Mouse (Mus musculus) embryonic facial prominence, embryonic 15.5 days (tissue): ENCODE data around the gene Ugt1a10. TPM values are rescaled to one million over a fixed set of nuclear protein-coding genes. Genes with fewer than 3 reads are reported as not detected.
"Not testable (repeated sequence)": the region's sequence is repeated elsewhere in the genome, so short reads cannot be mapped to it uniquely, and the experiment has no call there.

Experiments used
- ATAC-seq: fragments of 200-750 bp; cut with Nextera tagmentation; 2 replicates; pipeline ENCODE4 v1.8.0; 2017; ENCODE audit warnings: low read depth, moderate TSS enrichment; ENCODE audit not compliant: insufficient number of reproducible peaks, low FRiP score, low TSS enrichment
- H3K27ac ChIP-seq: fragments of 300-500 bp; sonication (generic); replicated peaks from 2 replicates; pipeline ENCODE4 v1.5.1; 2015; ENCODE audit warnings: mild to moderate bottlenecking, inconsistent platforms
- H3K27me3 ChIP-seq: fragments of 300-500 bp; sonication (generic); 2 replicates; pipeline ENCODE4 v1.6.1; 2015; ENCODE audit warnings: inconsistent platforms
- H3K36me3 ChIP-seq: fragments of 300-500 bp; sonication (generic); 2 replicates; pipeline ENCODE4 v1.6.1; 2015; ENCODE audit warnings: mild to moderate bottlenecking, inconsistent platforms
- H3K4me1 ChIP-seq: fragments of 300-500 bp; sonication (generic); 2 replicates; pipeline ENCODE4 v1.6.1; 2015; ENCODE audit warnings: inconsistent platforms
- H3K4me2 ChIP-seq: fragments of 300-500 bp; sonication (generic); replicated peaks from 2 replicates; pipeline ENCODE4 v1.6.1; 2015; ENCODE audit warnings: mild to moderate bottlenecking, inconsistent platforms
- H3K4me3 ChIP-seq: fragments of 300-500 bp; sonication (generic); replicated peaks from 2 replicates; pipeline ENCODE4 v1.5.1; 2015; ENCODE audit warnings: mild to moderate bottlenecking, inconsistent platforms
- H3K9ac ChIP-seq: fragments of 300-500 bp; sonication (generic); 2 replicates; pipeline ENCODE4 v1.6.1; 2015; ENCODE audit warnings: inconsistent platforms
- H3K9me3 ChIP-seq: fragments of 300-500 bp; sonication (generic); replicated peaks from 2 replicates; pipeline ENCODE4 v1.6.1; 2016; ENCODE audit warnings: inconsistent platforms
- WGBS: fragments of 180-500 bp; shearing (Covaris S2); methylation state at CpG from one replicate; pipeline ENCODE4 v1.1.7; 2015; 5-methylcytosine and 5-hydroxymethylcytosine counted together
- polyA plus RNA-seq: library from polyadenylated mRNA; unstranded; fragments of >200 nt; fragmentation: Nextera tagmentation; extraction: Ambion mirVana; gene quantifications from 2 replicates; pipeline ENCODE4 v1.2.1, GENCODE M21; 2015

Ugt1a10 gene
- polyA plus RNA-seq, 1 experiment from 2014 or later = not detected

DNA sequence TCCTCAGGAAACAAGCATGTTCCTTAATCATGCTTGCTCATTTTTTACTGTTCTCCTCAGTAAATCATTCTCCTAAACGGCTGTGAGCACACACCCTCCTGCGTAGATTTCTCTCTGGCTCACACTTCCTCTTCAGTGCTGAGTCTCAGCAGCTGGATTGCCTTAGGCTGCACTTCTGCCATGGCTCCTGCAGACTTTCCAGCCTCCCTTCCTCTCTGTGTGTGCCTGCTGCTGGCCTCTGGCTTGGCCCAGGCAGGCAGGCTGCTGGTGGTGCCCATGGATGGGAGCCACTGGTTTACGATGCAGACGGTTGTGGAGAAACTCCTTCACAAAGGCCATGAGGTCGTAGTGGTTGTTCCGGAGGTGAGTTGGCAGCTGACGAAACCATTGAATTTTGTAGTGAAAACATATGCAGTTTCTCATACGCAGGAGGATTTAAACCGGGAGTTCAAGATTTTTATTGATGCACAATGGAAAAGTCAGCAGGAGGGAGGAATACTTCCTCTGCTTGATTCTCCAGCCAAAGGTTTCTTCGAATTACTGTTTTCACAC is 39.8 kb downstream of the Ugt1a10 start, which contains the start of gene Ugt1a7c:
Gene Ugt1a7c (plus strand): TSS at position 122 of the 552 bp plus-strand sequence.
- H3K27ac ChIP-seq = peak within 1 kb of the TSS; percentile 61
- H3K27me3 ChIP-seq = no peaks in the 10 kb centered on the region
- peaks cover 7% of the 10 kb centered on the region for H3K4me1 ChIP-seq
- no peak within 1 kb of the TSS for H3K4me3 ChIP-seq
- H3K9ac ChIP-seq = no peak within 1 kb of the TSS
- H3K4me2 ChIP-seq = 0 out of 2 replicates have a peak within 1 kb of the TSS, but pooled peaks have one; percentile 10
- H3K36me3 ChIP-seq = no peaks in the 10 kb centered on the region
- WGBS = 23% methylated on average over 10 of the region's 10 CpGs
- H3K9me3 ChIP-seq = no peaks in the 10 kb centered on the region
- no peak for ATAC-seq

DNA sequence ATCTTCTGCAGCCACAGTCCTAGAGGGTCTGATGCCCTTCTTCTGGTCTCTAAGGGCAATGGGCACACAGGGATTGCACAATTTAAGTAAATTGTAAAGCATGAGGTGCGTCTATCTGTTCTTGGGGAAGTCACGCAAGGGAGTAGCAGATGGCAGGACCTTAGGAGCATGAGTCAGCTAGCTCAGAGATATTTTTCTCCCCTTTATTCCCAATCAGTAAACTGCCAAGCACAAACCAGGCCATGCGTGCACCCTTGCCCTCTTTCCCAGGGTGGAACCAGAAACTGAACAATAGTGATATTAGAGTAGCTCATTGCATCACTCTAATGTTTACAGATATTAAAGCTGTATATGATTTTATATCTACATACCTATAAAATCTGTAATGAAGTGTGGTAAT is 43.4 kb downstream of the Ugt1a10 start:
- H3K4me3 ChIP-seq, H3K27ac ChIP-seq, H3K27me3 ChIP-seq, H3K36me3 ChIP-seq, H3K9ac ChIP-seq, H3K4me2 ChIP-seq, H3K9me3 ChIP-seq, ATAC-seq, H3K4me1 ChIP-seq: not testable (repeated sequence)
- WGBS = 91% methylated on average over 3 of the region's 3 CpGs

DNA sequence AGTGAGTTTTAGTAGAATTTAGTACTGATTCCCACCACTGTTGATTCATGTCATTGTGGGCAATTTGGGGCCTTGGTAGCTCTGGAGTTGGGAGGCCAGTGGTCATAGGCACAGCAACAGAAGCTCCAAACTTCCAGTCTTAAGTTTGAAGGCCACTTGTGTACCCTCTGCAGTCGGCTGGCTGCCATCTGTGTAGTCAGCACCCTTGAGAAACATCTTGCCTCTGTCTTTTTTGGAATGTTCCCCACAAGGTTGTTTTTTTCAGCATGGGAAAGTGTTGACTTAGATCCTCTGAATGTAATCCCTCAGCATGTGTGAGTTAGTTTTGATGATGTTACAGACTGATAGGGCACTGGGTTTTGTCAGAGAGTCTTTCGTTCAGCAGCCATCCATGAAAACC is 44.5 kb downstream of the Ugt1a10 start:
- not testable (repeated sequence) for H3K4me2 ChIP-seq, H3K4me3 ChIP-seq, H3K27me3 ChIP-seq, H3K36me3 ChIP-seq, H3K4me1 ChIP-seq, H3K27ac ChIP-seq, ATAC-seq, H3K9me3 ChIP-seq, H3K9ac ChIP-seq
- WGBS = 56% methylated on average over 2 of the region's 2 CpGs

- 46% methylated on average over 3 of the region's 3 CpGs for WGBS
- not testable (repeated sequence) for H3K4me1 ChIP-seq, H3K27me3 ChIP-seq, H3K4me2 ChIP-seq, H3K9ac ChIP-seq, H3K9me3 ChIP-seq, H3K4me3 ChIP-seq, H3K36me3 ChIP-seq
- H3K27ac ChIP-seq = peak within 1 kb of the TSS; percentile 74
- 0 out of 2 replicates have a peak, but pooled peaks have one; percentile 29 for ATAC-seq
Observed at GRCm38 (mm10) chr1:88103019-88103418, 47.8 kb downstream of the Ugt1a10 start, which contains the start of gene Ugt1a6b. Ugt1a6b (plus strand) TSS chr1:88103252.

- not testable (repeated sequence) for H3K4me3 ChIP-seq, H3K27ac ChIP-seq, H3K4me2 ChIP-seq, ATAC-seq, H3K9ac ChIP-seq, H3K36me3 ChIP-seq, H3K9me3 ChIP-seq, H3K27me3 ChIP-seq, H3K4me1 ChIP-seq
- 64% methylated on average over 5 of the region's 5 CpGs for WGBS
Observed at GRCm38 (mm10) chr1:88103697-88104468, 48.7 kb downstream of the Ugt1a10 start.

DNA sequence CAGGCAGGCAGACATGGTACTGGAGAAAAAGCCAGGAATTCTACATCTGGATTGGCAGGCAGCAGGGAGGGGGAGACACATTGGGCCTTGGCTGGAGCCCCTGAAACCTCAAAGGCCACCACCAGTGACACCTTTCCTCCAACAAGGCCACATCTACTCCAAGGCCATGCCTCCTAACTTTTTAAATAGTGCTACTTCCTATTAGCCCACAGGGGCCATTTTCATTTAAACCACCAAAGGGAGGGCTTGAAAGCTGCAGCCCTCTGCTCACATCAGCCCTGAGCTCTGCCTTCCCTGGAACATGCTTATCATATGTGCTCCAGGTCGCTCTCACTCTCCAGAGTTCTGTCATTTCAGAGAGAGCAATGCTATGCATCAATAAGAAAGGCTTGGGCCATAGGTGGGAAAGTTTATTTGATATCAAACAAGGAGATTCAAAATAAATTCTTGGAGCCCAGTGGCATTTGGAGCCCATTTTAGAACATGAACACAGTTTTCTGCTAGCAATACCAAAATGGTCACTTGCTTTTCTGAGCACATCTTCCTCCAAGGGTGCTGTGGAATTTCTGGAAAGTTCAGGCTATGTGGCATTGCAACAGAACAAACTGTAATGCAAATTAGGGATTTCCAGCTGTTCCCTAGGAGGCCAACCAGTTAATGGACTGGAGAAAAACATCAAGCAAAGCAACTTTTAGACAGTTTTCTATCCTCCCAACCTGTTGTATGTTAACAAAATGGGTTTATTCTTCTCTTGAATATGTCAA is 49.7 kb downstream of the Ugt1a10 start:
- WGBS = 89% methylated on average over 1 of the region's 1 CpGs
- ATAC-seq = no peak

GRCm38 (mm10) chr1:88105656-88106055 is 50.5 kb downstream of the Ugt1a10 start:
- H3K27me3 ChIP-seq = no peaks in the 10 kb centered on the region

More for the DNA sequence above, 49.7 kb downstream of the Ugt1a10 start:
- no peak overlapping the region for H3K9ac ChIP-seq
- H3K9me3 ChIP-seq = no peaks in the 10 kb centered on the region
- no peak overlapping the region for H3K27ac ChIP-seq
- no peak overlapping the region for H3K4me2 ChIP-seq
- H3K4me3 ChIP-seq = no peak overlapping the region
- no peaks in the 10 kb centered on the region for H3K27me3 ChIP-seq
- no peaks in the 10 kb centered on the region for H3K36me3 ChIP-seq
- H3K4me1 ChIP-seq = no peaks in the 10 kb centered on the region

GRCm38 (mm10) chr1:88109027-88109557 is 53.9 kb downstream of the Ugt1a10 start:
- not testable (repeated sequence) for H3K27ac ChIP-seq
- 88% methylated on average over 2 of the region's 2 CpGs for WGBS

More at GRCm38 (mm10) chr1:88105656-88106055, 50.5 kb downstream of the Ugt1a10 start:
- H3K9ac ChIP-seq = no peak overlapping the region
- H3K4me1 ChIP-seq = no peaks in the 10 kb centered on the region
- H3K27ac ChIP-seq = no peak overlapping the region
- H3K4me3 ChIP-seq = no peak overlapping the region
- WGBS = 58% methylated on average over 2 of the region's 2 CpGs
- no peaks in the 10 kb centered on the region for H3K9me3 ChIP-seq
- no peak for ATAC-seq
- no peaks in the 10 kb centered on the region for H3K36me3 ChIP-seq
- H3K4me2 ChIP-seq = no peak overlapping the region

GRCm38 (mm10) chr1:88109604-88110003 is 54.4 kb downstream of the Ugt1a10 start:
- WGBS = 85% methylated on average over 2 of the region's 2 CpGs
- not testable (repeated sequence) for H3K9ac ChIP-seq, H3K9me3 ChIP-seq, H3K27me3 ChIP-seq, H3K27ac ChIP-seq, ATAC-seq, H3K4me2 ChIP-seq, H3K4me1 ChIP-seq, H3K4me3 ChIP-seq, H3K36me3 ChIP-seq

More at GRCm38 (mm10) chr1:88109027-88109557, 53.9 kb downstream of the Ugt1a10 start:
- not testable (repeated sequence) for H3K27me3 ChIP-seq, H3K4me3 ChIP-seq, ATAC-seq, H3K4me1 ChIP-seq, H3K9me3 ChIP-seq, H3K36me3 ChIP-seq, H3K9ac ChIP-seq, H3K4me2 ChIP-seq

DNA sequence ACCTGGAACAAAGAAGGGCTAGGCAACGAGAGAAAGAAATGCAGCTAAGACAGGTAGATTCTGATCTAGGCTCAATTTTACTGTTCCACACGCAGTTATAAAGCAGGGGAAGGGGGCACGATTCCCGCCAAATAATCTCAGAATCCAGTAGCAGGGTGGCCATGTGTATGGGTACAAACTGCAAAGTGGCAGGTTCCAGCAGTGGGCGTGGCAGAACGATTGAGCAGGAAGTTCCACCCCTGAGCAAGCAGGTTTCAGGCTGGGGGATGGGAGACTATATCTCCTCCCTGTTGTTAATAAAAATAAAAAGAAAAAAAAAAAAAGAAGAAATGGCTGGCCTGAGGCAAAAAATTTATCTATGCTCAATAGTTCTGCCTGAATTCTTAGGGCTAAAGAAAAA is 57.6 kb downstream of the Ugt1a10 start:
- not testable (repeated sequence) for ATAC-seq, H3K27ac ChIP-seq, H3K4me3 ChIP-seq, H3K36me3 ChIP-seq, H3K9me3 ChIP-seq, H3K4me1 ChIP-seq, H3K9ac ChIP-seq, H3K4me2 ChIP-seq, H3K27me3 ChIP-seq
- 89% methylated on average over 6 of the region's 6 CpGs for WGBS

- not testable (repeated sequence) for H3K4me2 ChIP-seq, H3K36me3 ChIP-seq, ATAC-seq, H3K9ac ChIP-seq, H3K9me3 ChIP-seq, H3K4me3 ChIP-seq, H3K27me3 ChIP-seq, H3K27ac ChIP-seq, H3K4me1 ChIP-seq
- 13% methylated on average over 4 of the region's 4 CpGs for WGBS
Observed at GRCm38 (mm10) chr1:88120550-88120949, 65.4 kb downstream of the Ugt1a10 start.
